Comparison of ENCODE assay signal across 8 mouse cellular contexts in genomic region chr17:17004632-17005265, GRCm38 (mm10). TPM values are rescaled to one million over a fixed set of nuclear protein-coding genes. Genes with fewer than 3 reads are reported as not detected.
A peak's percentile ranks its signal among the peaks of the same experiment; 100 is the strongest.
DNase-seq lines count a peak whose midpoint lies in the region; ATAC-seq lines count a peak whose summit lies in the region.
"Not testable (repeated sequence)": the region's sequence is repeated elsewhere in the genome, so short reads cannot be mapped to it uniquely, and the experiment has no call there.

No protein-coding gene starts in this region.

- peak overlapping the region; percentile 56 for H3K4me2 ChIP-seq in hindbrain, embryonic 15.5 days

- not testable (repeated sequence) for H3K27me3 ChIP-seq in hindbrain, embryonic 15.5 days

- WGBS in hindbrain, embryonic 15.5 days: 3% methylated on average over 16 of the region's 16 CpGs

- peak overlapping the region; percentile 49 for H3K27ac ChIP-seq in hindbrain, embryonic 15.5 days (replicated peaks)

- H3K4me1 ChIP-seq in hindbrain, embryonic 15.5 days (replicated peaks): not testable (repeated sequence)

- DNase-seq in T-cell, adult 2 months (ENCODE audit: low spot score): peak; percentile 86
- DNase-seq in cerebellum, postnatal 36 days: peak; percentile 77 to 78
- peak; percentile 80 to 88 for DNase-seq in frontal cortex, postnatal 36 days (ENCODE audit: low spot score in 2 of 2)
- DNase-seq in left cerebral cortex, adult 11 months (ENCODE audit: low spot score): peak; percentile 82
- peak; percentile 89 to 91 for DNase-seq in lung, postnatal 4 days
- peak; percentile 77 for DNase-seq in retina, postnatal 7 days (ENCODE audit: low read depth, low spot score)
- peak; percentile 43 for DNase-seq in urinary bladder, adult 2 months (ENCODE audit: low spot score)

- not testable (repeated sequence) for H3K9me3 ChIP-seq in hindbrain, embryonic 15.5 days

- peak overlapping the region; percentile 42 for H3K4me3 ChIP-seq in hindbrain, embryonic 15.5 days

- ATAC-seq in hindbrain, embryonic 15.5 days (ENCODE audit: low FRiP score, low read depth): peak; percentile 100

- H3K9ac ChIP-seq in hindbrain, embryonic 15.5 days: peak overlapping the region; percentile 54

- not testable (repeated sequence) for H3K36me3 ChIP-seq in hindbrain, embryonic 15.5 days

RNA-seq across cellular contexts. Expression of gene Zfp960, which starts 59.2 kb away (rescaled TPM):
- 2.8 TPM in 2 replicates for polyA plus RNA-seq in hindbrain, embryonic 15.5 days (2015; fragmentation: Nextera tagmentation; extraction: Ambion mirVana)
- 4.4 and 5.4 TPM in 2 replicates for polyA plus RNA-seq in urinary bladder, adult 2 months (2012; rRNA removed)

Comparison
In these comparisons a context has a peak if more than half of its experiments do, and no peak if none do; other contexts are left out.
1. Peak in every context shown above with its lines: DNase-seq, ATAC-seq, H3K4me3 ChIP-seq and H3K27ac ChIP-seq.